ENCODE assay signal across 11 mouse cellular contexts in the genomic region with DNA sequence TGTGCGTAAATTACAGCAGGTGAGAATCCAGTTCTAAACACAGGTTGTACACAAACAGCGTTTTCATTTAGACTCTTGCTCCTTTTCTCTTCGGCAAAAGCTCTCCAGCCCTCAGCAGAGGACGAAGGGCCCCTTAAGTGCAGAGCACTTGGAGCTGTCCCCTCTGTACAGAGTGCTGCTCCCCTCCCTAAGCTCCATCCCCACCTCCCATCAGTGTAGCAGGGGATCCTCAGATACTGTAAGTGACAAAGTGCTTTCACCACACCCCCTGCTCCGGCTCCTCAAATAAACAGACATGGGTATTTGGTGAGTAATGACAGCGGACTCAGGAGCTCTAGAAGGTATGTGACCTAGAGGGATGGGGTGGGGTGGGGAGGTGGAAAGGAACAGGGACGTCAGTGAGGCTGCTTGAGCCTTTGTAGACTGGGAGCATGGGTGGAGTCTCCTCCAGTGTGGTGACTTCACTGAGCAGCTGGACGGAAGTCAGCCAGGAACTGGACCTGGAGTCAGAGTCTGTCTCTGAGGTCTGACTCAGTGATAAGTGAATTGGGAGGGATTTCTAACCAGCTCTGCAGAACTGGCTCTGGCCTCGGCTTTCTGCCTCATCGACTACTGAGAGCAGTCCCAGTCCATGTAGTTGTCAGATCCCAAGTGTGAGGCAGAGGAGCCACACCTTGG. TPM values are rescaled to one million over a fixed set of nuclear protein-coding genes. Genes with fewer than 3 reads are reported as not detected.
DNase-seq lines count a peak whose midpoint lies in the region; ATAC-seq and TF ChIP-seq lines count a peak whose summit lies in the region.
"Had no signal": no experiment of that assay in that cellular context is flagged by ENCODE, and none has a peak within 500 bp of the region (broad histone marks: within the 10 kb centered on the region; RNA-seq: fewer than 3 reads in every experiment).

No protein-coding gene starts in this region.

- 0 out of 2 replicates have a peak, but pooled peaks have one; percentile 22 for ATAC-seq in embryonic facial prominence, embryonic 12.5 days (ENCODE audit: insufficient number of reproducible peaks, insufficient read depth, low FRiP score, low TSS enrichment)
- no peak for ATAC-seq in forebrain, embryonic 15.5 days (replicated peaks)
- ATAC-seq: liver, postnatal 0 days had no signal

- no peaks in the 10 kb centered on the region for H3K27me3 ChIP-seq in embryonic facial prominence, embryonic 12.5 days
- no peaks in the 10 kb centered on the region for H3K27me3 ChIP-seq in embryonic facial prominence, embryonic 10.5 days (replicated peaks; ENCODE audit: low read depth, poor library complexity, severe bottlenecking)
- no peaks in the 10 kb centered on the region for H3K27me3 ChIP-seq in myocyte (ENCODE audit: control insufficient read depth, insufficient read depth, insufficient read length)
- no peaks in the 10 kb centered on the region for H3K27me3 ChIP-seq in forebrain, embryonic 15.5 days
- H3K27me3 ChIP-seq: embryonic facial prominence, embryonic 13.5 days; hindbrain, embryonic 15.5 days had no signal

- no peak for DNase-seq in embryonic facial prominence, embryonic 10.5 days (ENCODE audit: low spot score)
- peak; percentile 72 for DNase-seq in fibroblast of lung, adult 2 months (ENCODE audit: low read depth)
- peak; percentile 74 to 81 for DNase-seq in heart, postnatal 10 days
- no peak for DNase-seq in thymus, postnatal 25 days
- no peak for DNase-seq in frontal cortex, postnatal 25 days (ENCODE audit: low spot score in 2 of 2)
- DNase-seq: liver, postnatal 0 days had no signal

- H3ac ChIP-seq in myocyte (ENCODE audit: control insufficient read depth, insufficient read length), result no peak overlapping the region

- no peaks in the 10 kb centered on the region for H3K79me2 ChIP-seq in myocyte (ENCODE audit: control insufficient read depth, insufficient read depth)

- 66% methylated on average over 10 of the region's 10 CpGs for WGBS in embryonic facial prominence, embryonic 12.5 days
- WGBS in embryonic facial prominence, embryonic 10.5 days, result 74% methylated on average over 10 of the region's 10 CpGs
- WGBS in forebrain, embryonic 15.5 days, result 79% methylated on average over 10 of the region's 10 CpGs

- H3K36me3 ChIP-seq in embryonic facial prominence, embryonic 12.5 days, result peaks cover 47% of the 10 kb centered on the region
- peaks cover 51% of the 10 kb centered on the region for H3K36me3 ChIP-seq in embryonic facial prominence, embryonic 10.5 days (replicated peaks)
- no peaks in the 10 kb centered on the region for H3K36me3 ChIP-seq in myocyte (ENCODE audit: control insufficient read depth, insufficient read depth)
- H3K36me3 ChIP-seq in forebrain, embryonic 15.5 days, result peaks cover 43% of the 10 kb centered on the region

- no peak overlapping the region for H3K9ac ChIP-seq in embryonic facial prominence, embryonic 12.5 days
- H3K9ac ChIP-seq in forebrain, embryonic 15.5 days (replicated peaks), result no peak overlapping the region
- H3K9ac ChIP-seq: embryonic facial prominence, embryonic 13.5 days; hindbrain, embryonic 15.5 days; liver, postnatal 0 days had no signal

- no peak overlapping the region for H3K4me3 ChIP-seq in embryonic facial prominence, embryonic 12.5 days
- H3K4me3 ChIP-seq in embryonic facial prominence, embryonic 10.5 days, result no peak overlapping the region
- H3K4me3 ChIP-seq in myocyte, result no peak overlapping the region
- no peak overlapping the region for H3K4me3 ChIP-seq in forebrain, embryonic 15.5 days
- H3K4me3 ChIP-seq: embryonic facial prominence, embryonic 13.5 days; hindbrain, embryonic 15.5 days had no signal

- no peaks in the 10 kb centered on the region for H3K4me1 ChIP-seq in embryonic facial prominence, embryonic 12.5 days
- peaks cover 6% of the 10 kb centered on the region for H3K4me1 ChIP-seq in embryonic facial prominence, embryonic 10.5 days
- no peaks in the 10 kb centered on the region for H3K4me1 ChIP-seq in forebrain, embryonic 15.5 days
- H3K4me1 ChIP-seq: embryonic facial prominence, embryonic 13.5 days; hindbrain, embryonic 15.5 days had no signal

- H3K4me2 ChIP-seq in embryonic facial prominence, embryonic 12.5 days (replicated peaks), result no peak overlapping the region
- H3K4me2 ChIP-seq in myocyte (ENCODE audit: low read depth), result no peak overlapping the region
- no peak overlapping the region for H3K4me2 ChIP-seq in forebrain, embryonic 15.5 days (replicated peaks)
- H3K4me2 ChIP-seq: embryonic facial prominence, embryonic 13.5 days; hindbrain, embryonic 15.5 days had no signal

- no peak overlapping the region for H3K27ac ChIP-seq in embryonic facial prominence, embryonic 12.5 days
- H3K27ac ChIP-seq in embryonic facial prominence, embryonic 10.5 days (replicated peaks), result no peak overlapping the region
- H3K27ac ChIP-seq in forebrain, embryonic 15.5 days (replicated peaks), result no peak overlapping the region
- H3K27ac ChIP-seq: embryonic facial prominence, embryonic 13.5 days; hindbrain, embryonic 15.5 days had no signal

- no peaks in the 10 kb centered on the region for H3K9me3 ChIP-seq in embryonic facial prominence, embryonic 12.5 days
- no peaks in the 10 kb centered on the region for H3K9me3 ChIP-seq in embryonic facial prominence, embryonic 10.5 days
- no peaks in the 10 kb centered on the region for H3K9me3 ChIP-seq in forebrain, embryonic 15.5 days
- H3K9me3 ChIP-seq: embryonic facial prominence, embryonic 13.5 days; hindbrain, embryonic 15.5 days had no signal

- intact Hi-C loops in heart, postnatal 10 days (cut with DNase I), result no loop called here

- no peak for TF ChIP-seq POLR2A in myocyte (IDR thresholded peaks at IDR 0.05; ENCODE audit: insufficient read length, low read depth)

TF ChIP-seq in myocyte, 11 proteins besides CTCF, POLR2A, EP300 and RAD21:
- TF ChIP-seq USF1 (IDR thresholded peaks at IDR 0.05; ENCODE audit: low read depth), result no peak
- TF ChIP-seq MYOD1 (IDR thresholded peaks at IDR 0.05; ENCODE audit: control insufficient read depth in 1 of 3, insufficient read length in 2 of 3, low read depth in 2 of 3), result peak in 2 of 3 experiments; percentile 27 to 74
- TF ChIP-seq MYOG (IDR thresholded peaks at IDR 0.05; ENCODE audit: control insufficient read depth in 1 of 3, insufficient read depth in 1 of 3, insufficient read length in 2 of 3, low read depth in 2 of 3), result peak in 2 of 3 experiments; percentile 28 to 54

RNA-seq across cellular contexts. Expression of a gene that starts 11.6 kb away (rescaled TPM):
- not detected in 2 replicates for polyA plus RNA-seq in embryonic facial prominence, embryonic 12.5 days (2016; fragmentation: Nextera tagmentation; extraction: Ambion mirVana)
- not detected in 2 replicates for polyA plus RNA-seq in embryonic facial prominence, embryonic 10.5 days (2016; fragmentation: Nextera tagmentation; extraction: Ambion mirVana)
- total RNA-seq in heart, postnatal 10 days (2021), result not detected
- polyA plus RNA-seq in myocyte (2012; fragmentation: generic; extraction: Trizol), result not detected
- polyA plus RNA-seq in forebrain, embryonic 15.5 days (2015; fragmentation: Nextera tagmentation; extraction: Ambion mirVana), result not detected in 2 replicates
- polyA plus RNA-seq: embryonic facial prominence, embryonic 13.5 days; hindbrain, embryonic 15.5 days; liver, postnatal 0 days had no signal

RNA-seq across cellular contexts. Expression of a gene that starts 24.7 kb away (rescaled TPM):
- not detected in 2 replicates for polyA plus RNA-seq in embryonic facial prominence, embryonic 12.5 days (2016; fragmentation: Nextera tagmentation; extraction: Ambion mirVana)
- not detected in 2 replicates for polyA plus RNA-seq in embryonic facial prominence, embryonic 10.5 days (2016; fragmentation: Nextera tagmentation; extraction: Ambion mirVana)
- under 1 TPM in 1 of 2 experiments, not detected in 1; 0.12 TPM for total RNA-seq in heart, postnatal 10 days (2021)
- 0.01 TPM for polyA plus RNA-seq in myocyte (2012; fragmentation: generic; extraction: Trizol)
- not detected in 2 replicates for polyA plus RNA-seq in forebrain, embryonic 15.5 days (2015; fragmentation: Nextera tagmentation; extraction: Ambion mirVana)
- polyA plus RNA-seq: embryonic facial prominence, embryonic 13.5 days; liver, postnatal 0 days had no signal

RNA-seq across cellular contexts. Expression of a gene that starts 55.4 kb away (rescaled TPM):
- 106 and 124 TPM in 2 replicates for polyA plus RNA-seq in embryonic facial prominence, embryonic 12.5 days (2016; fragmentation: Nextera tagmentation; extraction: Ambion mirVana)
- polyA plus RNA-seq in embryonic facial prominence, embryonic 10.5 days (2016; fragmentation: Nextera tagmentation; extraction: Ambion mirVana), result 102 and 104 TPM in 2 replicates
- 100 to 1,000 TPM; 115 to 125 TPM for total RNA-seq in heart, postnatal 10 days (2021)
- 39.8 TPM for polyA plus RNA-seq in myocyte (2012; fragmentation: generic; extraction: Trizol)
- 110 and 122 TPM in 2 replicates for polyA plus RNA-seq in forebrain, embryonic 15.5 days (2015; fragmentation: Nextera tagmentation; extraction: Ambion mirVana)

RNA-seq across cellular contexts. Expression of a gene that starts 55.7 kb away (rescaled TPM):
- 19.0 and 20.8 TPM in 2 replicates for polyA plus RNA-seq in embryonic facial prominence, embryonic 12.5 days (2016; fragmentation: Nextera tagmentation; extraction: Ambion mirVana)
- polyA plus RNA-seq in embryonic facial prominence, embryonic 10.5 days (2016; fragmentation: Nextera tagmentation; extraction: Ambion mirVana), result 17.7 and 19.9 TPM in 2 replicates
- total RNA-seq in heart, postnatal 10 days (2021), result 10 to 100 TPM; 30.4 to 40.8 TPM
- polyA plus RNA-seq in myocyte (2012; fragmentation: generic; extraction: Trizol), result 34.0 TPM
- polyA plus RNA-seq in forebrain, embryonic 15.5 days (2015; fragmentation: Nextera tagmentation; extraction: Ambion mirVana), result 32.3 and 33.7 TPM in 2 replicates

Comparison
In these comparisons a context has a peak if more than half of its experiments do, and no peak if none do; other contexts are left out.
1. DNase-seq: peak in fibroblast of lung, adult 2 months (single experiment) and heart, postnatal 10 days (2 of 2); none in embryonic facial prominence, embryonic 10.5 days (single experiment), thymus, postnatal 25 days (single experiment) and frontal cortex, postnatal 25 days (0 of 2).